Mouse (Mus musculus) neural tube, embryonic 12.5 days (tissue): Measurements from ENCODE around the gene Hpn. TPM values are rescaled to one million over a fixed set of nuclear protein-coding genes. Genes with fewer than 3 reads are reported as not detected.

ENCODE experiments used
- polyA plus RNA-seq: library from polyadenylated mRNA; unstranded; fragments of >200 nt; fragmentation: Nextera tagmentation; extraction: Ambion mirVana; gene quantifications from 2 replicates; pipeline ENCODE4 v1.2.1, GENCODE M21; 2016

Hpn gene
- polyA plus RNA-seq, 1 experiment from 2014 or later, result 0.27 TPM

Other genes with a start within 250 kb of the Hpn start
- gene Cd22, start 234.9 kb downstream of the Hpn start, polyA plus RNA-seq, result 0.05 TPM in 1 of 2 replicates, not detected in the other
- gene Mag, start 200.4 kb downstream of the Hpn start, polyA plus RNA-seq, result 0.79 and 1.2 TPM in 2 replicates
- gene Hamp2, start 190.6 kb downstream of the Hpn start, polyA plus RNA-seq, result not detected in 2 replicates
- not detected in 2 replicates for gene Hamp, start 171.3 kb downstream of the Hpn start, polyA plus RNA-seq
- 32.0 and 38.8 TPM in 2 replicates for gene Usf2, start 158.5 kb downstream of the Hpn start, polyA plus RNA-seq
- 15.4 and 17.0 TPM in 2 replicates for gene Lsr, start 141.8 kb downstream of the Hpn start, polyA plus RNA-seq
- gene Fam187b, start 141.5 kb downstream of the Hpn start, polyA plus RNA-seq, result 0.42 and 0.46 TPM in 2 replicates
- 12.5 and 15.4 TPM in 2 replicates for gene Fxyd5, start 72.8 kb downstream of the Hpn start, polyA plus RNA-seq
- 64.5 and 79.5 TPM in 2 replicates for gene Fxyd7, start 63.8 kb downstream of the Hpn start, polyA plus RNA-seq
- 24.1 and 26.5 TPM in 2 replicates for gene Fxyd1, start 58.1 kb downstream of the Hpn start, polyA plus RNA-seq
- gene Lgi4, start 55.9 kb downstream of the Hpn start, polyA plus RNA-seq, result 4.7 and 6.1 TPM in 2 replicates
- 7.1 and 7.8 TPM in 2 replicates for gene Fxyd3, start 38.6 kb downstream of the Hpn start, polyA plus RNA-seq
- 2.5 and 2.8 TPM in 2 replicates for gene Scn1b, start 11.7 kb upstream of the Hpn start, polyA plus RNA-seq
- gene Gramd1a, start 40.6 kb upstream of the Hpn start, polyA plus RNA-seq, result 207 and 221 TPM in 2 replicates
- gene Scgb2b2, start 175.2 kb upstream of the Hpn start, polyA plus RNA-seq, result not detected in 2 replicates
- not detected in 2 replicates for gene Scgb1b2, start 176.5 kb upstream of the Hpn start, polyA plus RNA-seq
- not detected in 2 replicates for gene Scgb2b3, start 246.8 kb upstream of the Hpn start, polyA plus RNA-seq